ENCODE assay signal across 8 mouse cellular contexts in genomic region chr2:156841028-156841840, GRCm38 (mm10). TPM values are rescaled to one million over a fixed set of nuclear protein-coding genes. Genes with fewer than 3 reads are reported as not detected.
DNase-seq lines count a peak whose midpoint lies in the region; ATAC-seq and TF ChIP-seq lines count a peak whose summit lies in the region.

No protein-coding gene starts in this region.

- peaks cover 49% of the 10 kb centered on the region for H3K36me3 ChIP-seq in E14TG2a.4 (ENCODE audit: insufficient read depth, low read length)
- no peaks in the 10 kb centered on the region for H3K36me3 ChIP-seq in hindbrain, embryonic 16.5 days (ENCODE audit: control insufficient read depth, insufficient read depth, low read length)

- H3K4me2 ChIP-seq in hindbrain, embryonic 16.5 days (ENCODE audit: low read length): peak overlapping the region; percentile 98

- H3K9me3 ChIP-seq in E14TG2a.4 (ENCODE audit: low read length): 0 out of 2 replicates have a peak, but pooled peaks cover under 1% of the 10 kb centered on the region
- H3K9me3 ChIP-seq in hindbrain, embryonic 16.5 days (ENCODE audit: control insufficient read depth, low read length): no peaks in the 10 kb centered on the region

- H3K9ac ChIP-seq in hindbrain, embryonic 16.5 days (ENCODE audit: low read depth, low read length): peak overlapping the region; percentile 74

- no peaks in the 10 kb centered on the region for H3K27me3 ChIP-seq in E14TG2a.4 (ENCODE audit: insufficient read depth, low read length)
- peaks cover 19% of the 10 kb centered on the region for H3K27me3 ChIP-seq in hindbrain, embryonic 16.5 days (replicated peaks; ENCODE audit: control insufficient read depth, insufficient read depth, low read length)

- ATAC-seq in hindbrain, embryonic 16.5 days: peak; percentile 53; the same call in 1 of the 2 replicates
- ATAC-seq in megakaryocyte-erythroid progenitor cell, adult 5-6 weeks (replicated peaks; ENCODE audit: low FRiP score, low TSS enrichment, poor library complexity, severe bottlenecking): peak; percentile 50

- no peak for TF ChIP-seq CTCF in E14TG2a.4 (conservative IDR thresholded peaks at IDR 0.05; ENCODE audit: low read length)

- intact Hi-C loops in left cerebral cortex, postnatal 36 days (cut with DNase I): no loop called here

- H3K4me1 ChIP-seq in E14TG2a.4 (replicated peaks; ENCODE audit: low read depth, low read length): peaks cover 74% of the 10 kb centered on the region
- peaks cover 34% of the 10 kb centered on the region for H3K4me1 ChIP-seq in hindbrain, embryonic 16.5 days (ENCODE audit: control insufficient read depth, insufficient read depth, low read depth, low read length)

- under 1% methylated on average over 41 of the region's 42 CpGs for WGBS in hindbrain, embryonic 16.5 days

- peak overlapping the region; percentile 92 for H3K4me3 ChIP-seq in E14TG2a.4 (replicated peaks; ENCODE audit: low read length)
- peak overlapping the region; percentile 66 for H3K4me3 ChIP-seq in hindbrain, embryonic 16.5 days (ENCODE audit: low read length)

- peak; percentile 59 for DNase-seq in adrenal gland, postnatal 25 days
- peak; percentile 63 for DNase-seq in forelimb bud, embryonic 11.5 days (ENCODE audit: low read depth, low spot score)
- DNase-seq in left cerebral cortex, postnatal 36 days (ENCODE audit: low spot score in 2 of 2): peak; percentile 67 to 72
- peak; percentile 26 to 55 for DNase-seq in right cerebral cortex, postnatal 36 days (ENCODE audit: low spot score in 2 of 2)
- no peak for DNase-seq in cerebellum, postnatal 36 days

- peak overlapping the region; percentile 84 for H3K27ac ChIP-seq in hindbrain, embryonic 16.5 days (ENCODE audit: low read depth, low read length)

RNA-seq across cellular contexts. Expression of gene Tgif2, which starts 1.4 kb away (rescaled TPM):
- 5.5 and 5.8 TPM in 2 replicates for total RNA-seq in adrenal gland, postnatal 25 days (2021)
- 16.0 and 20.4 TPM in 2 replicates for polyA plus RNA-seq in hindbrain, embryonic 16.5 days (2015; fragmentation: Nextera tagmentation; extraction: Ambion mirVana)
- under 1 TPM; 0.61 to 0.76 TPM for total RNA-seq in left cerebral cortex, postnatal 36 days (2021)
- total RNA-seq in megakaryocyte-erythroid progenitor cell, adult 5-6 weeks (2014; fragmentation: Nextera tagmentation): 17.1 and 27.3 TPM in 2 replicates
- 16.3 and 17.5 TPM in 2 replicates for total RNA-seq in megakaryocyte-erythroid progenitor cell, adult 5-6 weeks (2017)

RNA-seq across cellular contexts. Expression of gene 4930518I15Rik, which starts 16.5 kb away (rescaled TPM):
- total RNA-seq in adrenal gland, postnatal 25 days (2021): 4.8 and 5.9 TPM in 2 replicates
- 6.9 and 8.1 TPM in 2 replicates for polyA plus RNA-seq in hindbrain, embryonic 16.5 days (2015; fragmentation: Nextera tagmentation; extraction: Ambion mirVana)
- total RNA-seq in left cerebral cortex, postnatal 36 days (2021): 1 to 10 TPM; 1.0 to 4.5 TPM
- 3.6 and 5.9 TPM in 2 replicates for total RNA-seq in megakaryocyte-erythroid progenitor cell, adult 5-6 weeks (2014; fragmentation: Nextera tagmentation)
- total RNA-seq in megakaryocyte-erythroid progenitor cell, adult 5-6 weeks (2017): 0.84 TPM in 1 of 2 replicates, not detected in the other

RNA-seq across cellular contexts. Expression of gene Rab5if, which starts 21.7 kb away (rescaled TPM):
- total RNA-seq in adrenal gland, postnatal 25 days (2021): 284 and 313 TPM in 2 replicates
- polyA plus RNA-seq in hindbrain, embryonic 16.5 days (2015; fragmentation: Nextera tagmentation; extraction: Ambion mirVana): 138 and 151 TPM in 2 replicates
- total RNA-seq in left cerebral cortex, postnatal 36 days (2021): 100 to 1,000 TPM in 1 of 2 experiments, 10 to 100 TPM in 1; 89.8 to 102 TPM
- 197 and 208 TPM in 2 replicates for total RNA-seq in megakaryocyte-erythroid progenitor cell, adult 5-6 weeks (2014; fragmentation: Nextera tagmentation)
- total RNA-seq in megakaryocyte-erythroid progenitor cell, adult 5-6 weeks (2017): 130 and 141 TPM in 2 replicates

RNA-seq across cellular contexts. Expression of gene Sla2, which starts 45.8 kb away (rescaled TPM):
- not detected in 2 replicates for total RNA-seq in adrenal gland, postnatal 25 days (2021)
- 0.21 and 0.25 TPM in 2 replicates for polyA plus RNA-seq in hindbrain, embryonic 16.5 days (2015; fragmentation: Nextera tagmentation; extraction: Ambion mirVana)
- under 1 TPM; 0.45 to 0.57 TPM for total RNA-seq in left cerebral cortex, postnatal 36 days (2021)
- total RNA-seq in megakaryocyte-erythroid progenitor cell, adult 5-6 weeks (2014; fragmentation: Nextera tagmentation): 0.35 and 0.74 TPM in 2 replicates
- total RNA-seq in megakaryocyte-erythroid progenitor cell, adult 5-6 weeks (2017): 1.7 and 1.8 TPM in 2 replicates

Comparison
In these comparisons a context has a peak if more than half of its experiments do, and no peak if none do; other contexts are left out.
1. DNase-seq: peak in adrenal gland, postnatal 25 days (single experiment), forelimb bud, embryonic 11.5 days (single experiment), left cerebral cortex, postnatal 36 days (2 of 2) and right cerebral cortex, postnatal 36 days (2 of 2); none in cerebellum, postnatal 36 days (0 of 2).